Mouse (Mus musculus): ENCODE measurements around the gene Hist1h3d.
"Not testable (repeated sequence)": the region's sequence is repeated elsewhere in the genome, so short reads cannot be mapped to it uniquely, and the experiment has no call there.

The Hist1h3d gene

GRCm38 (mm10) chr13:23542225-23542980, 33.2 kb upstream of the Hist1h3d start:
- DNase-seq (ENCODE audit: low spot score in 2 of 2): peak; percentile 31 to 66

GRCm38 (mm10) chr13:23542999-23543607, 32.5 kb upstream of the Hist1h3d start, which contains the start of gene Hist1h2bh:
Gene Hist1h2bh (minus strand): TSS chr13:23543392.
- peak; percentile 81 to 90 for DNase-seq (ENCODE audit: low spot score in 2 of 2)

GRCm38 (mm10) chr13:23543965-23544786, 31.4 kb upstream of the Hist1h3d start, which contains the start of gene Hist1h3f:
Gene Hist1h3f (plus strand): TSS chr13:23544052.
- peak; percentile 85 to 93 for DNase-seq (ENCODE audit: low spot score in 2 of 2)

DNA sequence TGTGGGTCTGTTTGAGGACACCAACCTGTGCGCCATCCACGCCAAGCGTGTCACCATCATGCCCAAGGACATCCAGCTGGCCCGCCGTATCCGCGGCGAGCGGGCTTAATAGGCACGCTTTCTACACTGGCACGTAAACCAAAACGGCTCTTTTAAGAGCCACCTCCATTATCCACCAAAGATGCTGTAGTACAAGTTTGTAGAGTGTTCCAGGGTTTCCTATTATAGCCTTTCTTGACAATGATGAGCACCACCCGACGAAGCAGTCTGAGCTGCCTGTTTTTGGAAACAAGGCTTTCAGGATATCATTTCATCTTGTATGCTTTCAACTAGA, 30.8 kb upstream of the Hist1h3d start:
- DNase-seq (ENCODE audit: low spot score in 2 of 2): peak; percentile 24 to 70

DNA sequence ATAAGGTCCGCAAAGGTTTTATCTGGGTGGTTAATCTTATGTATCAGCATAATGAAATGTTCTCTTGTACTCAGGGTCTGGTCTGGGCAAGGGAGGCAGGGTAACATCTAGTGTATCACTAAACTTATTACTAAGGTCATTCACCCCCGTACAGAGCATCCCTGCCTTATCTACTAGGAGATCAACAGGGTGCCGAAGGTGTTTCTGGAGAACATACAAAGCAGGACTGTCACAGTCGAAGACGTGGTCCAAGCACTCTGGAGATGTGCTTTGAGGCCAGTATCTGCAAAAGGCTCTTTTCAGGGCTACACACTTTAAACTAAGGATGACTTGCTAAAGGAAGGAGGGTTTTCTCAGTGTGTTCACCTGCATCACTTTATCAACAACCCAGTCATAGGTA, 28.9 kb upstream of the Hist1h3d start:
- no peak for DNase-seq (ENCODE audit: low spot score in 2 of 2)

- DNase-seq (ENCODE audit: low spot score in 2 of 2): peak; percentile 34 to 63
These were observed 24.8 kb upstream of the Hist1h3d start for GRCm38 (mm10) chr13:23550761-23551145.

DNA sequence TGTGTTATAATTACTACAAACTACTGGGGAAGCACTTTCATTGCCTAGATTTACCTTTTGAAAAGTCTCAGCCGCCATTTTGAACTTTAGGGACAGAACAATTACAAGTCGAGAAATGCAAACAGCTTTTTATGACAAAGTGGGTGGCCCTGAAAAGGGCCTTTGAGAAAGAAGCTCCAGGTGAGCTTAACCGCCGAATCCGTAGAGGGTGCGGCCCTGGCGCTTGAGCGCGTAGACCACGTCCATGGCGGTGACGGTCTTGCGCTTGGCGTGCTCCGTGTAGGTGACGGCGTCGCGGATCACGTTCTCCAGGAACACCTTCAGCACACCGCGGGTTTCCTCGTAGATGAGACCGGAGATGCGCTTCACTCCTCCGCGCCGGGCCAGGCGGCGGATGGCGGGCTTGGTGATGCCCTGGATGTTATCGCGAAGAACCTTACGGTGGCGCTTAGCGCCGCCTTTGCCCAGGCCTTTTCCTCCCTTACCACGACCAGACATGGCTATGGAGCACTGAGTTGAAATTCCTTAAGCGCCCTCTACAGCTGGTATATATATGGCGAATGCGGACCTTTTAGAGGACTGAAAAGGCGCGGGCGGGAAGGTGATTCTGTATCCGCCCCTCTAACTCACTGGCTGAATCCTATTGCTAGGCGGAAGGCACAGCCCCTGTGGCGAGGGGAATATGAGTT, 24.3 kb upstream of the Hist1h3d start, which contains the start of gene Hist1h4f:
TSS of gene Hist1h4f (minus strand) at position 503 of the 689 bp plus-strand sequence.
- DNase-seq (ENCODE audit: low spot score in 2 of 2): peak; percentile 92 to 95

DNA sequence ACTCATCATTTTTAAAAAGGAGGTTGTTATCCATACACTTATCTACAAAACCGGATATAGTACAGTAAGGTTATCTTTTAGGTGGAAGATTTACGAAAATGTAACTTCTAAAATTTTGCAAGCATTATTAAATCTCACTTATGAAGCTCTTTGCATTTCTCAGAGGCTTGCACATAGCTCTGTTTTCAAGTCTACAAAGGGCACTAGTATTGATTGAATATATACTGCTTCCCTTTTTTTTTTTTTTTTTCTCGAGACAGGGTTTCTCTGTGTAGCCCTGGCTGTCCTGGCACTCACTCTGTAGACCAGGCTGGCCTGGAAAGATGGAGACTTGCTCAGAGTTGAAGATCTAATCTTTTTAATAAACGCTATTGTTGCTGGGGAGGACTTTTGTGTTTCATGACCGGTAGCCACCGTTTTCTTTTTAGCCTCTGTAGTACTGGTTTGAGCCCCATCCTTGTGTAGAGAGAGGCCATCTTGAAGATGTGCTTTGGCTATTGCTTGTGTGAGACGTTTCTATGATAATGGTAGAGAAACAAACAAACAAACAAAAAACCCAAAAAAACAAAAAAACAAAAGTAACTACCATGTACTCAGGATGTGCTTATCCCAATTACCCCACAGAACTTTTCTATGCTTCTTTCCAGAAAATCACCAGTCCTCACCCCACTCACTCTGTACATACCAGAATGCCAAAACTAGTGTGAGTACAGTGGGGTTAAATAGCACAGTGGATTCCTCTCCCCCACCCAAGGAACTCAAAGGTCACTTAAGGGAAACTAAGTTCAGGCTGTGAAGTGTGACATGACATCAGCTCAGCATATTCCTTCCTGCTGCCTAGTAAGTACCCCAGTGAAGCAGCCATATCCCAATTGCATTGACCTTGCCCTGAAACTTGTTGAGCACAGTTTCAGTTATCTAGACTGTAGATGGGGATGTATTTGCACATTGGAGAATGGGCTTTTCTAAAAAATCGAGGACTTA, 23.3 kb upstream of the Hist1h3d start:
- peak; percentile 16 to 65 for DNase-seq (ENCODE audit: low spot score in 2 of 2)

GRCm38 (mm10) chr13:23552962-23553361, 22.6 kb upstream of the Hist1h3d start, which contains the start of gene Hist1h1d:
Gene Hist1h1d (plus strand): TSS chr13:23553262.
- DNase-seq (ENCODE audit: low spot score in 2 of 2): no peak

DNA sequence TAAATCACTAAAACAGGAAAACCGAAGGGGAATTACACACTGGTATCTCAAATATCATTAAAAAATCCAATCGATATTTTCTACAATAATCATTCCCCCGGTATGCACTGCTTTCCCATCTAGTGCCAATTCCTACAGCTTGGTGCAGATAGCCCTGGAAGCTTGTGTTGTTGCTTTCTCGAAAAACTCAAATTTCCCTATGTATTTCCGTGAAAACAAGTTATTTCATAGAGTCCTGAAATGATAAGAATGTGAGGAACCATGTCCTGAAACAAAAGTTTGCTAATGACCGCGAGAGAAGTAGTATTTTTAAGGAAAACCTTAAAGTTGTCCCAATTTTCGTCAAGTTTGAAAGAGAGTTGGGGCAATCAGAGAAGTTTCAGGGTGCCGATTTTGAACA, 21.2 kb upstream of the Hist1h3d start:
- DNase-seq (ENCODE audit: low spot score in 2 of 2): peak in 1 of 2 experiments; percentile 50

- peak; percentile 92 to 98 for DNase-seq (ENCODE audit: low spot score in 2 of 2)
These were observed 20.4 kb upstream of the Hist1h3d start for GRCm38 (mm10) chr13:23554925-23555838.

GRCm38 (mm10) chr13:23555839-23556416, 19.6 kb upstream of the Hist1h3d start:
- peak; percentile 78 to 88 for DNase-seq (ENCODE audit: low spot score in 2 of 2)

GRCm38 (mm10) chr13:23556906-23557305, 18.7 kb upstream of the Hist1h3d start:
- no peak for DNase-seq (ENCODE audit: low spot score in 2 of 2)

GRCm38 (mm10) chr13:23560699-23561098, 14.9 kb upstream of the Hist1h3d start:
- not testable (repeated sequence) for DNase-seq (ENCODE audit: low spot score in 2 of 2)

DNA sequence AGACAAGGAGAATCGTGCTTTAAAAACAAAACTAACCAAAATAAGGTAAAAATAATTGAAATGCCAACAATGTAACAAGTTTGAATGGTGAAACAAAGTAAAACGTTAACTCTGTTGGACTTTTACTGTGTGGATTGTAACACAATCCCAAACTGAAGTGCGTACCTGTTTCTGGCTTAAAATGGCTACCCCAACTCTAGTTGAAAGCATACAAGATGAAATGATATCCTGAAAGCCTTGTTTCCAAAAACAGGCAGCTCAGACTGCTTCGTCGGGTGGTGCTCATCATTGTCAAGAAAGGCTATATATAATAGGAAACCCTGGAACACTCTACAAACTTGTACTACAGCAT, 14.1 kb upstream of the Hist1h3d start:
- DNase-seq (ENCODE audit: low spot score in 2 of 2): not testable (repeated sequence)

- peak; percentile 94 to 98 for DNase-seq (ENCODE audit: low spot score in 2 of 2)
These were observed 13.5 kb upstream of the Hist1h3d start, which contains the start of gene Hist1h3e for GRCm38 (mm10) chr13:23561883-23562659. Gene Hist1h3e (minus strand): TSS chr13:23562369.

DNA sequence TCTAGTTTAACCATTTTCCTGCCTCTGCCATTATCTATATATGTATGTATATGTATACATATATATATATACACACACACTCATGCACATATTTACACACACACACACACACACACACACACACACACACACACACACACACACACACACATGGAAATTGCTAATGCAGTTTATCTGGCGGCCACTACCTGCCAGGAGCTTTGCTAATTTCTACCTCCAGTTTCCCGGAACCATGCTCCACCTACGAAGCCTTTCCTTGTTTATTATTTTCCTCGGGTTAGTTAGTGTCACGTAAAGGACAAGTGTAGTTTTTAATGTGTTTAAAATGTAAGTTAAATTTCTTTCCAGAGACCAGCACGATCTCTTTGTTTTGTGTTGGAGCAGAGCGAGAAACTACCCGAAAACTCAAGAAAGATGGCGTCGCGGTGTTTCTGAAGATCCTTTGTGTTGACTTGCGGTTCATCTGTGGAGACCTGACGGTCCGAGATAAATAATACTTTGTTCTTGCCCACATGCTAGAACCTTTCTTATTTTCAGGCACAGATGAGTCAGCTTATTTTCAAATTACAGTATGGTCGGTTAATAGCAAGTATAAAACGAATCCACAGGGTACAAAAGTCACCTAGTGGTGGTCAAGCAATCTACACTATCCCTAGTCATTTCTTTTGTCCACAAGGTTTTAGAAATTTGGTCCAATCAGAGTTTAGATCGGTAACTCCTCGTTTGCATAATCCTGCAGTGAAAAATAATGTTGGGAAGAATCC, 12.7 kb upstream of the Hist1h3d start:
- DNase-seq (ENCODE audit: low spot score in 2 of 2): peak in 1 of 2 experiments; percentile 62

Measured in spleen, postnatal 4 days (tissue).